In the genomic region with DNA sequence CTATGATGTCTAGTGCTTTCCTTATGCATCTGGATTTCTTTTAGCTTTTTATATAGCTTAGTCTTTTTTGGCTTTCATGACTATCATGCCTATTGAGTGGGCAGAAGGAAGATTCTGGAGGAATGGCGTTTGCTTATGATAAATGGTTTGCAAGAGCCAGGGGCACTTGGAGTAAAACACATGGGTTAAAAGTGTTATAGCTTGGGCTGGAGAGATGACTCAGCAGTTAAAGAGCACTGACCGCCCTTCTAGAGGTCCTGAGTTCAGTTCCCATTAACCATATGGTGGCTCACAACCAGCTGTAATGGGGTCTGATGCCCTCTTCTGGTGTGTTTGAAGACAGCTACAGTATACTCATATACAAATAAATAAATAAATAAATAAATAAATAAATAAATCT, we compare ENCODE assay signal across 23 mouse cellular contexts. TPM values are rescaled to one million over a fixed set of nuclear protein-coding genes. Genes with fewer than 3 reads are reported as not detected.
"Had no signal": no experiment of that assay in that cellular context is flagged by ENCODE, and none has a peak within 500 bp of the region (broad histone marks: within the 10 kb centered on the region; RNA-seq: fewer than 3 reads in every experiment).

No protein-coding gene starts in this region.

- H3K4me2 ChIP-seq: limb, embryonic 12.5 days; limb, embryonic 15.5 days; liver, embryonic 11.5 days; lung, embryonic 14.5 days; midbrain, embryonic 12.5 days; midbrain, embryonic 15.5 days; neural tube, embryonic 12.5 days; neural tube, embryonic 15.5 days; stomach, embryonic 15.5 days had no signal

- H3K4me3 ChIP-seq: limb, embryonic 12.5 days; limb, embryonic 15.5 days; midbrain, embryonic 12.5 days; midbrain, embryonic 15.5 days; neural tube, embryonic 12.5 days; neural tube, embryonic 15.5 days; stomach, embryonic 15.5 days had no signal

- H3K27ac ChIP-seq: limb, embryonic 12.5 days; limb, embryonic 15.5 days; liver, embryonic 14.5 days; macrophage; midbrain, embryonic 12.5 days; midbrain, embryonic 15.5 days; neural tube, embryonic 12.5 days; neural tube, embryonic 15.5 days; stomach, embryonic 15.5 days had no signal

- ATAC-seq: liver, postnatal 0 days; lung, postnatal 0 days; midbrain, embryonic 15.5 days had no signal

- H3K9ac ChIP-seq: limb, embryonic 12.5 days; limb, embryonic 15.5 days; liver, embryonic 14.5 days; liver, postnatal 0 days; lung, embryonic 14.5 days; midbrain, embryonic 12.5 days; midbrain, embryonic 15.5 days; neural tube, embryonic 12.5 days; neural tube, embryonic 15.5 days; stomach, embryonic 15.5 days had no signal

- DNase-seq: kidney, adult 9 months; kidney, postnatal 25 days; left cerebral cortex, postnatal 4 days; liver, postnatal 0 days; lung, embryonic 14.5 days; right cerebral cortex, postnatal 4 days; thymus, postnatal 36 days had no signal

- H3K4me1 ChIP-seq: limb, embryonic 12.5 days; limb, embryonic 15.5 days; midbrain, embryonic 12.5 days; midbrain, embryonic 15.5 days; neural tube, embryonic 12.5 days; neural tube, embryonic 15.5 days; stomach, embryonic 15.5 days had no signal

- H3K27me3 ChIP-seq: limb, embryonic 12.5 days; limb, embryonic 15.5 days; midbrain, embryonic 12.5 days; midbrain, embryonic 15.5 days; neural tube, embryonic 12.5 days; neural tube, embryonic 15.5 days; stomach, embryonic 15.5 days had no signal

- H3K9me3 ChIP-seq: limb, embryonic 12.5 days; limb, embryonic 15.5 days; midbrain, embryonic 12.5 days; midbrain, embryonic 15.5 days; neural tube, embryonic 12.5 days; neural tube, embryonic 15.5 days; stomach, embryonic 15.5 days had no signal

RNA-seq across cellular contexts. Expression of a gene that starts 36.8 kb away (rescaled TPM):
- total RNA-seq: layer of hippocampus, adult 8-10 months; layer of hippocampus, postnatal 14 days; left cerebral cortex, postnatal 14 days; left cerebral cortex, postnatal 4 days; megakaryocyte, adult 5-6 weeks had no signal
- polyA plus RNA-seq: kidney, embryonic 16.5 days; limb, embryonic 12.5 days; liver, embryonic 11.5 days; liver, postnatal 0 days; lung, embryonic 14.5 days; lung, postnatal 0 days; midbrain, embryonic 12.5 days; midbrain, embryonic 15.5 days; neural tube, embryonic 12.5 days; neural tube, embryonic 15.5 days; stomach, embryonic 15.5 days had no signal
